Mouse (Mus musculus) myocyte (in vitro differentiated cells): ENCODE data around the gene Slc22a21. TPM values are rescaled to one million over a fixed set of nuclear protein-coding genes. Genes with fewer than 3 reads are reported as not detected.

Experiments used
- H3K27me3 ChIP-seq: one replicate; pipeline ENCODE4 v1.6.1; 2011; ENCODE audit not compliant: control insufficient read depth, insufficient read depth, insufficient read length
- H3K36me3 ChIP-seq: one replicate; pipeline ENCODE4 v1.6.1; 2011; ENCODE audit not compliant: control insufficient read depth, insufficient read depth
- H3K4me2 ChIP-seq: one replicate; pipeline ENCODE4 v1.6.1; 2011; ENCODE audit warnings: low read depth, control low read depth
- H3K4me3 ChIP-seq: one replicate; pipeline ENCODE4 v1.5.1; 2011; ENCODE audit warnings: mild to moderate bottlenecking, control low read depth, moderate library complexity
- H3K79me2 ChIP-seq: one replicate; pipeline ENCODE4 v1.6.1; 2011; ENCODE audit not compliant: control insufficient read depth, insufficient read depth
- H3ac ChIP-seq: one replicate; pipeline ENCODE4 v1.6.1; 2011; ENCODE audit not compliant: control insufficient read depth, insufficient read length
- CEBPB ChIP-seq: IDR thresholded peaks from 2 replicates; pipeline ENCODE4 v1.6.1; 2011; ENCODE audit warnings: mild to moderate bottlenecking, moderate library complexity; ENCODE audit not compliant: poor library complexity, insufficient read depth, severe bottlenecking
- E2F4 ChIP-seq: IDR thresholded peaks from one replicate; pipeline ENCODE4 v1.6.1; 2011; ENCODE audit warnings: mild to moderate bottlenecking, control low read depth, moderate library complexity; ENCODE audit not compliant: insufficient read depth
- MAX ChIP-seq: IDR thresholded peaks from one replicate; pipeline ENCODE4 v1.6.1; 2011; ENCODE audit warnings: low read depth, mild to moderate bottlenecking, control low read depth
- MYOD1 ChIP-seq, 3 experiments: IDR thresholded peaks; one replicate each; pipeline ENCODE4 v1.6.1; 2011; ENCODE audit warnings: control low read depth in 2 of 3, low read depth in 2 of 3, mild to moderate bottlenecking in 2 of 3, moderate library complexity in 1 of 3; ENCODE audit not compliant: insufficient read length in 2 of 3, control insufficient read depth in 1 of 3
- MYOG ChIP-seq, 3 experiments: IDR thresholded peaks; one replicate each; pipeline ENCODE4 v1.6.1; 2011; ENCODE audit warnings: control low read depth in 2 of 3, low read depth in 2 of 3, mild to moderate bottlenecking in 2 of 3; ENCODE audit not compliant: insufficient read length in 2 of 3, control insufficient read depth in 1 of 3, insufficient read depth in 1 of 3
- POLR2A ChIP-seq: IDR thresholded peaks from one replicate; pipeline ENCODE4 v1.6.1; 2011; ENCODE audit warnings: low read depth, mild to moderate bottlenecking, control low read depth, moderate library complexity; ENCODE audit not compliant: insufficient read length
- POLR2AphosphoS2 ChIP-seq: IDR thresholded peaks from one replicate; pipeline ENCODE4 v1.6.1; 2011; ENCODE audit warnings: low read depth, control low read depth; ENCODE audit not compliant: insufficient read length
- REST ChIP-seq: IDR thresholded peaks from one replicate; pipeline ENCODE4 v1.6.1; 2011; ENCODE audit warnings: mild to moderate bottlenecking, control low read depth, moderate library complexity; ENCODE audit not compliant: insufficient read depth, insufficient read length
- SRF ChIP-seq: IDR thresholded peaks from one replicate; pipeline ENCODE4 v1.6.1; 2011; ENCODE audit warnings: low read depth; ENCODE audit not compliant: control insufficient read depth, insufficient read length
- TCF12 ChIP-seq: IDR thresholded peaks from one replicate; pipeline ENCODE4 v1.6.1; 2011; ENCODE audit warnings: mild to moderate bottlenecking, control low read depth; ENCODE audit not compliant: poor library complexity, insufficient read depth, severe bottlenecking
- TCF3 ChIP-seq: IDR thresholded peaks from one replicate; pipeline ENCODE4 v1.6.1; 2011; ENCODE audit warnings: low read depth, control low read depth; ENCODE audit not compliant: insufficient read length
- USF1 ChIP-seq: IDR thresholded peaks from one replicate; pipeline ENCODE4 v1.6.1; 2011; ENCODE audit warnings: low read depth, mild to moderate bottlenecking, control low read depth, moderate library complexity
- polyA plus RNA-seq: library from polyadenylated mRNA; unstranded; fragments of >200 nt; fragmentation: generic; extraction: Trizol; gene quantifications from one replicate; pipeline ENCODE4 v1.2.1, GENCODE M21; 2012; ENCODE audit warnings: missing spikeins

Gene Slc22a21
- polyA plus RNA-seq, 1 experiment = 1.6 TPM

DNA sequence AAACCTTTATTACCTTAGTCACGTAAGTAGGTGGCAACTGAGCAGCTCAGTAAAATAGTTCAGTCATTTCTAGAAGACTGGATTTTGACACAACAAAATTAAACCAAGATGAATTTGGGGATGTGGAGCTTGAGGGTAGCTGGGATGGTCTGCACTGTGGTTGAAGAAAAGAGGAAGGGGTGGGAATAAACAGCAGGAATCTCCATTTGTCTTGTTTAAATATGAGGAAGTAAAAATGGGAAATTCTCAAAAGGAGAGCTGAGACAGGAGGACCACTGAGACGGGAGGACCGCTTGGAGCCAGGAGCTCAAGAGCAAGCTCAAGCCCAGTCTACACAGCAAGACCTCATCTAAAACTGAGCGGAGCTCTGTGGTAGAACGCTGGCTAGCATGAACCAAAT, 53.8 kb downstream of the Slc22a21 start:
- Histone ChIP-seq H3K4me2 (no peak overlapping the region), H3K36me3 (no peaks in the 10 kb centered on the region), H3K4me3 (no peak overlapping the region), H3ac (no peak overlapping the region), H3K79me2 (no peaks in the 10 kb centered on the region), H3K27me3 (no peaks in the 10 kb centered on the region)
- TF ChIP-seq USF1 (no peak), REST (no peak), POLR2AphosphoS2 (no peak), TCF12 (no peak), MAX (no peak), MYOD1 (IDR thresholded peaks at IDR 0.05; ENCODE audit: control insufficient read depth in 1 of 3, insufficient read length in 2 of 3, low read depth in 2 of 3) (no peak), TCF3 (no peak), MYOG (IDR thresholded peaks at IDR 0.05; ENCODE audit: control insufficient read depth in 1 of 3, insufficient read depth in 1 of 3, insufficient read length in 2 of 3, low read depth in 2 of 3) (no peak), SRF (no peak), CEBPB (no peak), E2F4 (no peak), POLR2A (no peak)

DNA sequence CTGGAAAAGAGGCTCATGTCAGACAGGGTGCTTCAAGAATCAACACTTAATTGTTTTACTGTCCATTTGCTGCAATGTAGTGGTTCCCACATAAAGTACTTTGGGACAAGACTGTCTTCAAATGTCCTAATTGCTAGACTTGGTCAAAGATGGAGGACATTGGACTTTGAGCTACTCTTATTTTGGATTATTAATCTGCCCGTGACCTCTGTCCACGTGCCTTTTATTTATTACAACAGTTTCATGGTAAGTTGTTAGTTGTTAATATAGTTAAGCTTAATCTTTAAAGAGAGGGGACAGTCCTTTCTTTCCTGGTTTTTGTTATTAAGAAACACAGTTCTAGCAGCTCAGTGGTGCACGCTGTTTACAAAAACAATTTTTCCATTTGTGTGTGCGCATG, 61.3 kb downstream of the Slc22a21 start:
- TF ChIP-seq TCF12 (no peak), SRF (no peak), MYOD1 (IDR thresholded peaks at IDR 0.05; ENCODE audit: control insufficient read depth in 1 of 3, insufficient read length in 2 of 3, low read depth in 2 of 3) (no peak), TCF3 (no peak), USF1 (no peak), MYOG (IDR thresholded peaks at IDR 0.05; ENCODE audit: control insufficient read depth in 1 of 3, insufficient read depth in 1 of 3, insufficient read length in 2 of 3, low read depth in 2 of 3) (no peak), POLR2AphosphoS2 (no peak), E2F4 (no peak), CEBPB (no peak), MAX (no peak), REST (no peak), POLR2A (no peak)
- no peaks in the 10 kb centered on the region for H3K36me3 ChIP-seq

GRCm38 (mm10) chr11:53911011-53911410, 69.1 kb downstream of the Slc22a21 start:
- Histone ChIP-seq H3K4me3 (no peak overlapping the region), H3K27me3 (no peaks in the 10 kb centered on the region), H3K79me2 (no peaks in the 10 kb centered on the region), H3K4me2 (no peak overlapping the region), H3K36me3 (no peaks in the 10 kb centered on the region), H3ac (no peak overlapping the region)
- TF ChIP-seq REST (no peak), CEBPB (no peak), MYOG (IDR thresholded peaks at IDR 0.05; ENCODE audit: control insufficient read depth in 1 of 3, insufficient read depth in 1 of 3, insufficient read length in 2 of 3, low read depth in 2 of 3) (no peak), POLR2A (no peak), MYOD1 (IDR thresholded peaks at IDR 0.05; ENCODE audit: control insufficient read depth in 1 of 3, insufficient read length in 2 of 3, low read depth in 2 of 3) (no peak), TCF12 (no peak), USF1 (no peak), E2F4 (no peak), POLR2AphosphoS2 (no peak), TCF3 (no peak), MAX (no peak), SRF (no peak)

More for the DNA sequence above, 61.3 kb downstream of the Slc22a21 start:
- Histone ChIP-seq H3K79me2 (no peaks in the 10 kb centered on the region), H3K27me3 (no peaks in the 10 kb centered on the region), H3ac (no peak overlapping the region), H3K4me3 (no peak overlapping the region), H3K4me2 (no peak overlapping the region)

GRCm38 (mm10) chr11:53908686-53909085, 71.4 kb downstream of the Slc22a21 start:
- Histone ChIP-seq H3ac (no peak overlapping the region), H3K4me3 (no peak overlapping the region), H3K79me2 (no peaks in the 10 kb centered on the region), H3K36me3 (no peaks in the 10 kb centered on the region), H3K4me2 (no peak overlapping the region), H3K27me3 (no peaks in the 10 kb centered on the region)
- TF ChIP-seq MAX (no peak), POLR2A (no peak)

DNA sequence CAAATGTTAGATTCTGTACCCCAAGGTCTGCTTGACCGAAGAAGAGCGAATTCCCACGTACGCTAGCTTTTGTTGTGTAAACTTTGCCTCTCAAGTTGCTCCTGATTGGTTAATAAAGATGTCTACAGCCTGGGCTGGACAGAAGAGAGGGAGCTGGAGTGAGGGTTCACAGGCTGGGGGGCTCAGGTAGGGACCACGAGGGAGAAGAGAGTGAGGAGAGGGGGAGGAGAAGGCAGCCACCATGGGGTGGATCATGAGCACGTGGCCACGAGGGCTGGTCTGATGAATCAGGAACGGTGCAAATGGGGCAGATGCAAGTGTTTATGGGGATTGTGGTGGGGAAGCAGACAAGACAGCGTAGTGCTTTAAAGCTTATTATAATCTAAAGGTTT, 75.6 kb downstream of the Slc22a21 start:
- H3K79me2 ChIP-seq = no peaks in the 10 kb centered on the region
- H3K4me2 ChIP-seq = peak overlapping the region; percentile 66
- no peak for TF ChIP-seq E2F4
- TF ChIP-seq MYOD1 (IDR thresholded peaks at IDR 0.05; ENCODE audit: control insufficient read depth in 1 of 3, insufficient read length in 2 of 3, low read depth in 2 of 3) = no peak
- H3K4me3 ChIP-seq = no peak overlapping the region
- no peak overlapping the region for H3ac ChIP-seq
- H3K27me3 ChIP-seq = no peaks in the 10 kb centered on the region
- H3K36me3 ChIP-seq = no peaks in the 10 kb centered on the region
